8 mouse cellular contexts compared by ENCODE assay signal in the genomic region with DNA sequence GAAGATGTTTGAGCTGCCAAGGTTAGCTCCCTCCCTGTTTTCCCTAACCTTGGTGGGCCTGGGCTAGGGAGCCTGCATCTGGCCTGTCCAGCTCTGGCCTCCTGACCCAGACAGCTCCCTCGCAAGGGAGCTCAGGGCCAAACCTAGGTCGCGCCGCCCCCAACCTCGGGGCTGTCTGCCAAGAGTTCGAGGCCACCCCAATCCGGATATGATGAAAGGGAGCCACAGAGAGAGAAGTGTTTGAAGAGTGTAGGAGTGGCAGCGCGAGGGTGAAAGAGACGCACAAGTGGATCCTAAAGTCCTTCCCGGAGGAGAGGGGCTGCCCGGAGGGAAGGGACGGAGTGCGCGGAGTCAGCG. TPM values are rescaled to one million over a fixed set of nuclear protein-coding genes. Genes with fewer than 3 reads are reported as not detected.
A peak's percentile ranks its signal among the peaks of the same experiment; 100 is the strongest.
DNase-seq lines count a peak whose midpoint lies in the region; ATAC-seq and TF ChIP-seq lines count a peak whose summit lies in the region.

A gene (plus strand): TSS at position 201 of the 357 bp plus-strand sequence.

- H3K4me1 ChIP-seq in brown adipose tissue, adult 24 weeks (ENCODE audit: control insufficient read depth, insufficient read depth, insufficient read length, low read length): 0 out of 2 replicates have a peak, but pooled peaks cover 2% of the 10 kb centered on the region
- H3K4me1 ChIP-seq in heart, adult 2 months (ENCODE audit: control insufficient read depth, insufficient read depth, low read length): peaks cover 9% of the 10 kb centered on the region
- peaks cover 2% of the 10 kb centered on the region for H3K4me1 ChIP-seq in lung, adult 2 months (ENCODE audit: control insufficient read depth, insufficient read depth, low read length)

- H3K27me3 ChIP-seq in heart, adult 2 months (ENCODE audit: control insufficient read depth, insufficient read depth, low read length): no peaks in the 10 kb centered on the region

- H3K4me3 ChIP-seq in left cerebral cortex, adult 2 months: peak within 1 kb of the TSS; percentile 55
- H3K4me3 ChIP-seq in brown adipose tissue, adult 24 weeks (ENCODE audit: insufficient read depth, low read depth, low read length): peak within 1 kb of the TSS; percentile 79
- peak within 1 kb of the TSS; percentile 91 for H3K4me3 ChIP-seq in heart, adult 2 months
- peak within 1 kb of the TSS; percentile 93 for H3K4me3 ChIP-seq in lung, adult 2 months (replicated peaks; ENCODE audit: extremely low read depth, low read depth, low read length)

- peak in 1 of 2 experiments; percentile 8 for DNase-seq in left cerebral cortex, adult 2 months (ENCODE audit: extremely low spot score in 1 of 2, low spot score in 2 of 2)
- no peak for DNase-seq in left cerebral cortex, adult 8-10 months (ENCODE audit: low spot score in 2 of 2)
- DNase-seq in heart, adult 2 months: peak; percentile 84 to 85
- peak; percentile 66 for DNase-seq in kidney, adult 11 months
- peak; percentile 82 for DNase-seq in lung, adult 2 months
- no peak for DNase-seq in cerebellum, postnatal 4 days (ENCODE audit: low spot score in 2 of 2)

- H3K9ac ChIP-seq in heart, adult 2 months (ENCODE audit: low read depth, low read length): peak within 1 kb of the TSS; percentile 94

- intact Hi-C loops in left cerebral cortex, adult 2 months (cut with DNase I): no loop called here
- intact Hi-C loops in heart, adult 2 months (cut with DNase I): loop anchor here (2.0 kb wide), 2 partner anchors 26 to 70 kb away; no protein-coding TSS in a partner anchor

- peak within 1 kb of the TSS; percentile 36; the same call in 1 of the 2 replicates for H3K27ac ChIP-seq in left cerebral cortex, adult 2 months
- peak within 1 kb of the TSS; percentile 76 for H3K27ac ChIP-seq in brown adipose tissue, adult 24 weeks (replicated peaks; ENCODE audit: low read depth, low read length)
- peak within 1 kb of the TSS; percentile 88 for H3K27ac ChIP-seq in heart, adult 2 months

- TF ChIP-seq POLR2A in heart, adult 2 months (IDR thresholded peaks at IDR 0.05; ENCODE audit: insufficient read depth, low read depth, low read length): no peak
- peak; percentile 43; the same call in 1 of the 2 replicates for TF ChIP-seq POLR2A in lung, adult 2 months (IDR thresholded peaks at IDR 0.05; ENCODE audit: borderline replicate concordance, extremely low read depth, low read depth, low read length)

- no peak for TF ChIP-seq CTCF in left cerebral cortex, adult 2 months (IDR thresholded peaks at IDR 0.05)
- TF ChIP-seq CTCF in heart, adult 2 months (IDR thresholded peaks at IDR 0.05): no peak
- TF ChIP-seq CTCF in lung, adult 2 months (IDR thresholded peaks at IDR 0.05; ENCODE audit: insufficient read depth, low read length): no peak

- WGBS in heart, adult 2 months: 2% methylated on average over 16 of the region's 16 CpGs
- under 1% methylated on average over 16 of the region's 16 CpGs for WGBS in lung, adult 2 months

- no peak for TF ChIP-seq EP300 in heart, adult 2 months (IDR thresholded peaks at IDR 0.05; ENCODE audit: insufficient read depth, low read depth, low read length)

- peaks cover 2% of the 10 kb centered on the region; the same call in 1 of the 2 replicates for H3K79me2 ChIP-seq in heart, adult 2 months (replicated peaks; ENCODE audit: control insufficient read depth, insufficient read depth, low read length)

- ATAC-seq in neutrophil, adult 5-6 weeks (ENCODE audit: extremely low read depth, insufficient number of reproducible peaks, low FRiP score, poor library complexity, severe bottlenecking): peak; percentile 40; the same call in 1 of the 2 replicates

- H3K36me3 ChIP-seq in heart, adult 2 months (ENCODE audit: control insufficient read depth, insufficient read depth, low read length): peaks cover 16% of the 10 kb centered on the region

RNA-seq across cellular contexts. Expression of the gene that starts here (rescaled TPM):
- total RNA-seq in left cerebral cortex, adult 2 months (2021): 1 to 10 TPM; 3.0 to 3.7 TPM
- 1 to 10 TPM; 3.6 to 6.1 (median 4.0) TPM for total RNA-seq in left cerebral cortex, adult 8-10 months (2022)
- polyA plus RNA-seq in brown adipose tissue, adult 24 weeks (2012; ENCODE audit: insufficient read depth, insufficient read length, missing spikeins): 29.4 and 29.9 TPM in 2 replicates
- total RNA-seq in heart, adult 2 months (2021): 10 to 100 TPM; 14.5 to 15.3 TPM
- polyA plus RNA-seq in heart, adult 2 months (2012; rRNA removed): 5.3 and 10.3 TPM in 2 replicates
- polyA plus RNA-seq in lung, adult 2 months (2012; rRNA removed): 23.8 and 23.9 TPM in 2 replicates
- 10.7 and 13.0 TPM in 2 replicates for total RNA-seq in neutrophil, adult 5-6 weeks (2017)

Comparison
In these comparisons a context has a peak if more than half of its experiments do, and no peak if none do; other contexts are left out.
1. DNase-seq: peak in heart, adult 2 months (2 of 2), kidney, adult 11 months (single experiment) and lung, adult 2 months (single experiment); none in left cerebral cortex, adult 8-10 months (0 of 2) and cerebellum, postnatal 4 days (0 of 2).
2. H3K27ac ChIP-seq: peak in every context shown above with its lines; median percentile 88 in heart, adult 2 months; 76 in brown adipose tissue, adult 24 weeks; 36 in left cerebral cortex, adult 2 months.
3. Peak in every context shown above with its lines, with median percentiles within 50 percentile points of each other: H3K4me3 ChIP-seq.